Comparison of ENCODE assay signal across 18 mouse cellular contexts in genomic region chr3:106936067-106936466, GRCm38 (mm10).
"Had no signal": no experiment of that assay in that cellular context is flagged by ENCODE, and none has a peak within 500 bp of the region (broad histone marks: within the 10 kb centered on the region; RNA-seq: fewer than 3 reads in every experiment).

No protein-coding gene starts in this region.

- DNase-seq: gastrocnemius, adult 2 months; gastrocnemius, postnatal 10 days; gastrocnemius, postnatal 25 days; heart, adult 18-20 months; heart, postnatal 10 days; heart, postnatal 4 days; kidney, adult 18-20 months; kidney, adult 9 months; kidney, postnatal 14 days; kidney, postnatal 36 days; layer of hippocampus, adult 9-11 months; layer of hippocampus, postnatal 36 days; left cerebral cortex, postnatal 4 days had no signal

- ATAC-seq: hindbrain, embryonic 16.5 days; inflammation-experienced regulatory T-cells, adult 6 months; intestine, embryonic 15.5 days; intestine, postnatal 0 days; liver, embryonic 12.5 days had no signal
